Mouse (Mus musculus): ENCODE results near the gene Atg4b.

- TF ChIP-seq CTCF (IDR thresholded peaks at IDR 0.05; ENCODE audit: low read depth, low read length) (no peak), POLR2AphosphoS5 (IDR thresholded peaks at IDR 0.05; ENCODE audit: insufficient replicate concordance, low read depth, low read length) (no peak), TAL1 (conservative IDR thresholded peaks at IDR 0.05; ENCODE audit: low read depth, low read length) (no peak), GATA1 (IDR thresholded peaks at IDR 0.05; ENCODE audit: borderline replicate concordance, low read length) (no peak), GATA2 (IDR thresholded peaks at IDR 0.05; ENCODE audit: borderline replicate concordance, low read depth, low read length) (no peak)
Measured at GRCm38 (mm10) chr1:93836532-93836913, 85.2 kb downstream of the Atg4b start.

All from G1E (cell line).